Mouse (Mus musculus) testis, adult 2 months (tissue): Measurements from ENCODE around the gene Kalrn. TPM values are rescaled to one million over a fixed set of nuclear protein-coding genes. Genes with fewer than 3 reads are reported as not detected.

Experiments used
- H3K27ac ChIP-seq: fragments of 200-500 bp; 2 replicates; pipeline ENCODE4 v1.5.1; 2012; ENCODE audit warnings: low read depth, low read length; ENCODE audit not compliant: control insufficient read depth, insufficient read depth
- H3K27me3 ChIP-seq: fragments of 200-500 bp; 2 replicates; pipeline ENCODE4 v1.6.1; 2012; ENCODE audit warnings: mild to moderate bottlenecking, low read length, moderate library complexity; ENCODE audit not compliant: control insufficient read depth, insufficient read depth
- H3K36me3 ChIP-seq: fragments of 200-500 bp; 2 replicates; pipeline ENCODE4 v1.6.1; 2012; ENCODE audit warnings: mild to moderate bottlenecking, low read length; ENCODE audit not compliant: control insufficient read depth, insufficient read depth
- H3K4me1 ChIP-seq: fragments of 200-500 bp; 2 replicates; pipeline ENCODE4 v1.6.1; 2012; ENCODE audit warnings: low read length; ENCODE audit not compliant: control insufficient read depth, insufficient read depth
- H3K4me3 ChIP-seq: fragments of 200-500 bp; 2 replicates; pipeline ENCODE4 v1.5.1; 2012; ENCODE audit warnings: low read depth, mild to moderate bottlenecking, low read length, moderate library complexity, mixed read lengths; ENCODE audit not compliant: control insufficient read depth
- CTCF ChIP-seq: fragments of 200-500 bp; IDR thresholded peaks from 2 replicates; pipeline ENCODE4 v1.5.1; 2012; ENCODE audit warnings: low read depth, mild to moderate bottlenecking, inconsistent platforms, low read length, moderate library complexity; ENCODE audit not compliant: control insufficient read depth, insufficient read depth, insufficient replicate concordance
- POLR2A ChIP-seq: fragments of 200-500 bp; IDR thresholded peaks from 2 replicates; pipeline ENCODE4 v1.6.1; 2012; ENCODE audit warnings: low read depth, mild to moderate bottlenecking, inconsistent platforms, low read length, moderate library complexity; ENCODE audit not compliant: control insufficient read depth
- polyA plus RNA-seq: library from polyadenylated mRNA; depleted of rRNA; stranded (reverse); fragments of >200 nt; gene quantifications from 2 replicates; pipeline ENCODE4 v1.2.3, GENCODE M21; 2012

Gene Kalrn
- polyA plus RNA-seq, 1 experiment = 5.7 TPM

DNA sequence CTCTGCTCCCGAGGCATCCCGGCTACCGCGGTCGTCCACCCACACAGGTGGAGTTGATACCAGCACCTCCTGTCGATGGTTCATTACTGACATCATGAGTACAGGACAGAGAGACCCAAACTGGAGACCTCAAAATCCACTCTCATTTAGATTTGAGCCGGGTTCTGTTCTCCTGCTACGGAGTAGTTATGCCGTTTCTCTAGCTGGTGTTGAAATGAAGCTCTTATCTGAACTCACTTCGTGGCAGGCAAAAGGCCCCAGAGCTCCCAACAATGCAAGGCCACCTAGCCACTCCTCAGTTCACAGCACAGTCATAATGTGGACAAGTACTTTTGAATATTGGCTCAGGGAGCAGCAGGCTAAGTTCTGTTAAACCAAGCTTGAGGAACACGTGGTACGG, 362.1 kb downstream of the Kalrn start:
- Histone ChIP-seq H3K36me3 (no peaks in the 10 kb centered on the region), H3K27me3 (no peaks in the 10 kb centered on the region), H3K4me1 (peaks cover 3% of the 10 kb centered on the region; the same call in 1 of the 2 replicates), H3K4me3 (no peak overlapping the region), H3K27ac (no peak overlapping the region)
- TF ChIP-seq POLR2A = no peak

- H3K4me1 ChIP-seq = no peaks in the 10 kb centered on the region; the same call in 1 of the 2 replicates
- TF ChIP-seq POLR2A = no peak
- no peak for TF ChIP-seq CTCF
- no peaks in the 10 kb centered on the region for H3K36me3 ChIP-seq
- no peaks in the 10 kb centered on the region for H3K27me3 ChIP-seq
- H3K27ac ChIP-seq = no peak overlapping the region
- no peak overlapping the region for H3K4me3 ChIP-seq
These were observed 364.6 kb downstream of the Kalrn start for GRCm38 (mm10) chr16:34208748-34209147.

DNA sequence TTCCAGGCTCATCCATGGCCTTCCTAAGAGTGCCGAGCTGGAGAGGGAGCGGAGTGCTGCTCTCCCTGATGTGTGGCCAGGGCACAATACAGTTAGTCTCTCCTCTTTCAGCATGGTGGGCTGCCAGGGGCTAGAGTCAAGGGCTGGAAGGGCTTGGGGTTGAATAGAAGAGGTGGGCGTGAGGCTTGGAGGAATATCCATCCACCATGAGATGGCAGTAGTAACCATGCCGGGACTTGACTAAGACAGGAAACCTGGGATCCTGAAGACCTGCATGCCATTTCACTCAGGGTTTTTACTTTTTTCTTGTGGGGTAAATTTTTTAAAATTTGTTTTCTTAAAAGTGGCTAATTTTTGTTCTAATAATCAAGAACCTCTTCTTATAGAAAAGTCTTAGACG, 365.4 kb downstream of the Kalrn start:
- Histone ChIP-seq H3K36me3 (no peaks in the 10 kb centered on the region), H3K4me1 (no peaks in the 10 kb centered on the region; the same call in 1 of the 2 replicates), H3K4me3 (no peak overlapping the region), H3K27ac (no peak overlapping the region), H3K27me3 (no peaks in the 10 kb centered on the region)
- TF ChIP-seq CTCF (no peak), POLR2A (no peak)

DNA sequence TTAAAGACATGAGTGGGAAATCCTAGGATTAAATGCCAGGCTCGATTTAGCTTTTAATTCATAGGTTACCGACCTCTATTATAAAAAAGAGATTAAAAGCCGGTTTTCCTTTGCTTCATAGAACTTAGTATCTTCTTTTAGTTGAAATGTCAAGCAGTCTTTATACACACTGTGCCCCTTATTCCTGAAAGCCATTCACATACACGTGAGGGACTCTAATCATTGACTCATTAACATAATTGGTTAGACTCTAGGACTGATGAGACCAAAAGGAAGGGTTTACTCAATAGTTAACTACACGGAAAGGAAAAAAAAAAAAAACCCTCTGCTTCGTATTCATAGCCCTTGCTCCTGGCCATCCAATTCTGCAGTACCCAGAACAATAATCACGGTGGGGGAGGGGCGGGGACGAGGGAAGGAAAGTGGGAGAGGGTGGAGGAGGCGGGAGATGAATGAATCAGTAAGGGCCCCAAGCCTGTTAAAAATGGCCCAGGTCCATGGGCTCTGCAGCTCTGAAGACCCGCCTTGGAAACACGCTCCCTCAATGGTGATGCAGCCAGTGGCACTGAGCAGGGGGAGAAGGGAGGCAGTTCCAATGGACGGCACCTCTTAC, 368.7 kb downstream of the Kalrn start:
- Histone ChIP-seq H3K27ac (no peak overlapping the region), H3K4me3 (no peak overlapping the region), H3K27me3 (no peaks in the 10 kb centered on the region), H3K4me1 (no peaks in the 10 kb centered on the region; the same call in 1 of the 2 replicates), H3K36me3 (no peaks in the 10 kb centered on the region)
- TF ChIP-seq POLR2A = no peak
- TF ChIP-seq CTCF = no peak

GRCm38 (mm10) chr16:34199543-34199942, 373.8 kb downstream of the Kalrn start:
- Histone ChIP-seq H3K36me3 (no peaks in the 10 kb centered on the region), H3K4me3 (no peak overlapping the region), H3K4me1 (no peaks in the 10 kb centered on the region), H3K27me3 (no peaks in the 10 kb centered on the region), H3K27ac (no peak overlapping the region)
- no peak for TF ChIP-seq CTCF
- no peak for TF ChIP-seq POLR2A

DNA sequence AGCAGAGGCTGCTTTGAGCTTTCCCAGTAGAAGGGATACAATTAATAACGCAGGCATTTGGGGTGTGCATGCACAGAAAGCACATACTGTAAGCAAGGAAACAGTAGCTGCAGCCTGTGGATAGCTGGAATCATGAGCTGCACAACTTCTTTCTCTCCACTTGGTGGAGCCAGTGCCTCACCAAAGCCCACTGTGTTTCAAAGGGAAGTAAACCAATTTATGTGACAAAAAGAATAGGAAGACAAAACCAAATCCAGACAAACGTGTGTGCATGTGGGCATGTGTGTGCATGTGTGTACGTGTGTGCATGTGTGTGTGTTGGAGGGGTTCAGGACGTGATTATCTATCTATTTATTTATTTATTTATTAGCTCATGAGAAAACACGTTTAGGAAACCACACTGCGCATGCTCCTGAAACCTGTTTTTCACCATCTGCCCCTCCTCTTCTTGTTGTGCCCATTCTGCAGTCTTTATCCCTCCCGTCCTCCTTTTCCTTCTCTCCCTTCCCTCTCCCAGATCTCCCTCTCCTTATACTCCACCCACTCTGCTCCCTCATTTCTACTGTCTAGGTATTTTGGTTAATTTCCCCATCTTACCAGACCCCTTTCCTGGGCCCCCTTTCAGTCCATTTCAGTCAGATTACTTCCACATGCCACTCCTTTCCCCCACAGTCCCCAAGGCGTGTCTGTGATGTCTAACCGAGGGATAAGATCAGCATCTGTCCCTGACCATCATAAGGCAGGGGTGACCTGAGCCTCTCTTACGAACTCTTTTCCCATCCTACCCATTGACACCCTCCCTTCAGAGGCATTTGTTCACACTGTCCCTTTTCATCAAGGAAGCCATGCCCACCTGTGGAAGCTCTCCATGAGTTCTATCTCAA, 380.1 kb downstream of the Kalrn start:
- Histone ChIP-seq H3K4me1 (no peaks in the 10 kb centered on the region), H3K4me3 (no peak overlapping the region), H3K27me3 (no peaks in the 10 kb centered on the region), H3K27ac (no peak overlapping the region), H3K36me3 (no peaks in the 10 kb centered on the region)
- TF ChIP-seq CTCF (peak; percentile 28; the same call in 1 of the 2 replicates), POLR2A (no peak)

GRCm38 (mm10) chr16:34184721-34185120, 388.6 kb downstream of the Kalrn start:
- TF ChIP-seq POLR2A (no peak), CTCF (peak; percentile 26; the same call in 1 of the 2 replicates)
- no peaks in the 10 kb centered on the region for H3K4me1 ChIP-seq

DNA sequence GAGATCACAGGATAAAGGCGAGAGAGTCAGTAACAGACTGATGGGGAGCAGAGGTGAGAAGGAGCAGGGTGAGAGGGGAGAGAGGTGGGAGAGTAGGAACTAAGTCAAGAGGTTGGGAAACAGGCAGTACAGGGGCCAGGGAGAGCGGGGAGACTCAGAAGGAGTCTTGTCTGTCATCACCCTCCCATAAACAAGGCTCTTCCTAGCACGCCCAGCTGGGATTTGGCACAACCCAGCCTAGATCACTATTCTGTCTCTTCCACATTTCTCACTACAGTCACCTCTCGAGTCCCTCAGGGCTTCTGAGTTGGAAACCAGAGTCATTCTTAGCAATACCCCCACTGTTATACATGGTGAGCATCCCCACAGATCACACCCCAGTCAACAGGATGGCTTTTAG, 390.1 kb downstream of the Kalrn start:
- H3K36me3 ChIP-seq = no peaks in the 10 kb centered on the region
- TF ChIP-seq POLR2A (no peak), CTCF (no peak)

More at GRCm38 (mm10) chr16:34184721-34185120, 388.6 kb downstream of the Kalrn start:
- no peaks in the 10 kb centered on the region for H3K27me3 ChIP-seq
- no peak overlapping the region for H3K4me3 ChIP-seq
- no peaks in the 10 kb centered on the region for H3K36me3 ChIP-seq
- H3K27ac ChIP-seq = no peak overlapping the region

More for the DNA sequence above, 390.1 kb downstream of the Kalrn start:
- Histone ChIP-seq H3K4me3 (no peak overlapping the region), H3K4me1 (no peaks in the 10 kb centered on the region), H3K27me3 (no peaks in the 10 kb centered on the region), H3K27ac (no peak overlapping the region)
